10 mouse cellular contexts compared by ENCODE assay signal in the genomic region with DNA sequence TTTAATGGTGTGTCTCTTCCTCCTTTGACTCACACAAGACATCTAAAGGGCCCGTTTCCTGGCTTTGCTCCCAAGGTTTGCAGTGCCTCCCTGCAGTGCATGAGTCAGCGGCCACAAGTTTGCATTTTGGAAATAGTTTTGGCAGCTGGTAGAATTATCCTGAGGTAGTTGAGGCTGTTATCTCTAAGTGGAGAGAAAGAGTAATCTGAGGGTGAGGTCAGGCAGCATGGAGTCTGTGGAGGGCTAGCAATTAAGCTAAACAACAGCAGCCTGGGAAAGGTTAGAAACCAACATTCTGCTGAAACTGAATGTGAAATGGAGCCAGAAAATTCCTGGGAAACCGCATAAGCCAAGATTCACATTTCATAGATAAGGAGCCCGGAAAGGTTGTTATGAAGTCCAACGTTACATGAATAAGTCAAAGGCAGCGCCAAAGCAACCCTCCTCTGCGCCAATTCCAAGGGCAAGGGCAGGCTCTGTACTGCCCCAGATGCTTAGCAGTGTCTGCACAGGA.
DNase-seq lines count a peak whose midpoint lies in the region; ATAC-seq and TF ChIP-seq lines count a peak whose summit lies in the region.
"Had no signal": no experiment of that assay in that cellular context is flagged by ENCODE, and none has a peak within 500 bp of the region (broad histone marks: within the 10 kb centered on the region; RNA-seq: fewer than 3 reads in every experiment).

No protein-coding gene starts in this region.

- no peak overlapping the region for H3K9ac ChIP-seq in kidney, postnatal 0 days (ENCODE audit: low read depth, low read length)
- H3K9ac ChIP-seq in heart, embryonic 14.5 days (ENCODE audit: low read length) = no peak overlapping the region
- H3K9ac ChIP-seq in neural tube, embryonic 15.5 days (replicated peaks) = no peak overlapping the region
- H3K9ac ChIP-seq: hindbrain, embryonic 15.5 days; liver, embryonic 15.5 days had no signal

- no peak overlapping the region for H3K4me2 ChIP-seq in kidney, postnatal 0 days (ENCODE audit: low read length)
- no peak overlapping the region for H3K4me2 ChIP-seq in heart, embryonic 14.5 days (ENCODE audit: low read length)
- H3K4me2 ChIP-seq in neural tube, embryonic 15.5 days = no peak overlapping the region
- H3K4me2 ChIP-seq: hindbrain, embryonic 15.5 days; liver, embryonic 15.5 days had no signal

- ATAC-seq in kidney, postnatal 0 days (replicated peaks; ENCODE audit: low FRiP score, low read depth) = no peak
- peak; percentile 69; the same call in 1 of the 2 replicates for ATAC-seq in heart, embryonic 14.5 days (ENCODE audit: insufficient number of reproducible peaks, insufficient read depth, low FRiP score, low read depth)
- no peak for ATAC-seq in neural tube, embryonic 15.5 days (ENCODE audit: low FRiP score)

- DNase-seq in kidney, postnatal 0 days (ENCODE audit: low spot score) = peak; percentile 23
- no peak for DNase-seq in kidney, adult 18-20 months
- DNase-seq in adrenal gland, adult (ENCODE audit: inconsistent age in 2 of 2, low spot score in 1 of 2) = peak; percentile 93 to 97
- peak; percentile 83 for DNase-seq in lung, postnatal 36 days
- DNase-seq in embryo, embryonic 10.5 days (ENCODE audit: low spot score) = no peak
- DNase-seq in thymus, postnatal 4 days = no peak

- no peaks in the 10 kb centered on the region for H3K36me3 ChIP-seq in kidney, postnatal 0 days (ENCODE audit: insufficient read depth, low read length)
- H3K36me3 ChIP-seq in heart, embryonic 14.5 days (ENCODE audit: control insufficient read depth, insufficient read depth, low read length) = no peaks in the 10 kb centered on the region
- no peaks in the 10 kb centered on the region for H3K36me3 ChIP-seq in neural tube, embryonic 15.5 days
- H3K36me3 ChIP-seq: hindbrain, embryonic 15.5 days; liver, embryonic 15.5 days had no signal

- no peaks in the 10 kb centered on the region for H3K9me3 ChIP-seq in kidney, postnatal 0 days (replicated peaks; ENCODE audit: low read length)
- H3K9me3 ChIP-seq in heart, embryonic 14.5 days (ENCODE audit: control insufficient read depth, low read length) = no peaks in the 10 kb centered on the region
- no peaks in the 10 kb centered on the region for H3K9me3 ChIP-seq in neural tube, embryonic 15.5 days (replicated peaks)
- H3K9me3 ChIP-seq: hindbrain, embryonic 15.5 days; liver, embryonic 15.5 days had no signal

- no peak for TF ChIP-seq CTCF in kidney, postnatal 0 days (IDR thresholded peaks at IDR 0.05; ENCODE audit: low read depth)

- no peak overlapping the region for H3K4me3 ChIP-seq in kidney, postnatal 0 days (replicated peaks; ENCODE audit: low read depth, low read length)
- H3K4me3 ChIP-seq in heart, embryonic 14.5 days (ENCODE audit: control insufficient read depth in 1 of 2, insufficient read depth in 1 of 2, low read depth in 1 of 2, low read length in 2 of 2) = no peak overlapping the region
- H3K4me3 ChIP-seq in neural tube, embryonic 15.5 days (replicated peaks) = no peak overlapping the region
- H3K4me3 ChIP-seq: hindbrain, embryonic 15.5 days; liver, embryonic 15.5 days had no signal

- H3K27ac ChIP-seq in kidney, postnatal 0 days = no peak overlapping the region
- peak overlapping the region; percentile 70 to 81 for H3K27ac ChIP-seq in heart, embryonic 14.5 days (replicated peaks in 1 of 2; ENCODE audit: control insufficient read depth in 1 of 2, insufficient read depth in 1 of 2, low read depth in 2 of 2, low read length in 2 of 2)
- H3K27ac ChIP-seq in neural tube, embryonic 15.5 days (replicated peaks) = no peak overlapping the region
- H3K27ac ChIP-seq: hindbrain, embryonic 15.5 days; liver, embryonic 15.5 days had no signal

- WGBS in kidney, postnatal 0 days = 66% methylated on average over 7 of the region's 7 CpGs
- WGBS in heart, embryonic 14.5 days = 32% methylated on average over 7 of the region's 7 CpGs
- 89% methylated on average over 7 of the region's 7 CpGs for WGBS in neural tube, embryonic 15.5 days

- no peaks in the 10 kb centered on the region for H3K4me1 ChIP-seq in kidney, postnatal 0 days (replicated peaks; ENCODE audit: insufficient read depth, low read length)
- H3K4me1 ChIP-seq in heart, embryonic 14.5 days (ENCODE audit: control insufficient read depth in 2 of 2, insufficient read depth in 2 of 2, low read length in 2 of 2) = peaks cover 4 to 27% of the 10 kb centered on the region in 2 experiments; a peak in 3 of 4 replicates
- H3K4me1 ChIP-seq in neural tube, embryonic 15.5 days = no peaks in the 10 kb centered on the region
- H3K4me1 ChIP-seq: hindbrain, embryonic 15.5 days; liver, embryonic 15.5 days had no signal

- no peaks in the 10 kb centered on the region for H3K27me3 ChIP-seq in kidney, postnatal 0 days (ENCODE audit: insufficient read depth, low read length)
- H3K27me3 ChIP-seq in heart, embryonic 14.5 days (ENCODE audit: control insufficient read depth, insufficient read depth, low read length) = no peaks in the 10 kb centered on the region
- no peaks in the 10 kb centered on the region for H3K27me3 ChIP-seq in neural tube, embryonic 15.5 days (replicated peaks)
- H3K27me3 ChIP-seq: hindbrain, embryonic 15.5 days; liver, embryonic 15.5 days had no signal

Comparison
In these comparisons a context has a peak if more than half of its experiments do, and no peak if none do; other contexts are left out.
1. DNase-seq: peak in kidney, postnatal 0 days (single experiment), adrenal gland, adult (2 of 2) and lung, postnatal 36 days (single experiment); none in kidney, adult 18-20 months (single experiment), embryo, embryonic 10.5 days (single experiment) and thymus, postnatal 4 days (single experiment).
2. H3K27ac ChIP-seq: peak in heart, embryonic 14.5 days (2 of 2); none in kidney, postnatal 0 days (single experiment) and neural tube, embryonic 15.5 days (single experiment).